Mouse (Mus musculus): ENCODE results near the gene Bspry.
A peak's percentile ranks its signal among the peaks of the same experiment; 100 is the strongest.

Gene Bspry

GRCm38 (mm10) chr4:62517538-62518415, 37.9 kb downstream of the Bspry start:
- no peak for DNase-seq

- DNase-seq = no peak
Measured at GRCm38 (mm10) chr4:62518416-62519121, 38.7 kb downstream of the Bspry start.

GRCm38 (mm10) chr4:62519122-62519848, 39.4 kb downstream of the Bspry start:
- DNase-seq = no peak

- DNase-seq = peak; percentile 81
Measured at GRCm38 (mm10) chr4:62519849-62520233, 40.0 kb downstream of the Bspry start, which contains the start of gene Alad. Gene Alad (minus strand): TSS chr4:62519918.

GRCm38 (mm10) chr4:62520892-62521400, 41.1 kb downstream of the Bspry start:
- no peak for DNase-seq

GRCm38 (mm10) chr4:62524651-62525488, 45.0 kb downstream of the Bspry start, which contains the start of the genes Pole3 and 4933430I17Rik:
Gene Pole3 (minus strand): TSS chr4:62525068.
Gene 4933430I17Rik (plus strand): TSS chr4:62525369.
- DNase-seq = peak; percentile 97

- no peak for DNase-seq
Measured at GRCm38 (mm10) chr4:62525489-62525811, 45.6 kb downstream of the Bspry start.

- DNase-seq = no peak
Measured at GRCm38 (mm10) chr4:62526256-62526655, 46.4 kb downstream of the Bspry start.

- DNase-seq = no peak
Measured at GRCm38 (mm10) chr4:62527655-62528054, 47.8 kb downstream of the Bspry start.

- no peak for DNase-seq
Measured at GRCm38 (mm10) chr4:62533729-62534128, 53.9 kb downstream of the Bspry start.

- DNase-seq = no peak
Measured at GRCm38 (mm10) chr4:62541802-62542201, 61.9 kb downstream of the Bspry start.

- no peak for DNase-seq
Measured at GRCm38 (mm10) chr4:62543782-62544181, 63.9 kb downstream of the Bspry start.

GRCm38 (mm10) chr4:62544801-62545200, 64.9 kb downstream of the Bspry start:
- no peak for DNase-seq
